Mouse (Mus musculus): Measurements from ENCODE around the gene Dnttip1.

DNA sequence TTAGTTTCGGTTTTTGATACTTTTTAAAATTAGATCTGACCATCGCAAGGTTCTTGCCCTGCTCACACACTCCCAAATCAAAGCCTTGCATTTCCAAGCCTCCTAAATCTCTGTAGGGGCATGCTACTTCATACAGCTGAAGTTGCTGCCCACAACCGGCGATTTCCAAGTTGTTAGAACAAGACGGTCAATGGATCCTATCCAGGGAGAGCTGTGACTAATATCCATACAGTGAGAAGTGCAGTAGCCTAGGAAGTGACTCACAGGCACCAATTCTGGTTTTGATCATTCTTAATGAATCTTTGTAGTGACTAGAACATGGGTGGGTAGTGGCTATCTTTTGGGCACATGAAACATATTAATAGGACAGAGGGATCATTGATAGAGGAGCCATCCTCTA, 44.0 kb upstream of the Dnttip1 start:
- TF ChIP-seq TAL1 (IDR thresholded peaks at IDR 0.05; ENCODE audit: low read length) (no peak), CHD2 (IDR thresholded peaks at IDR 0.05; ENCODE audit: low read length) (no peak)

Measured in MEL (cell line).